Mouse (Mus musculus) bone marrow, adult 2 months (tissue): ENCODE results near the gene Swt1.

Experiments
- CTCF ChIP-seq: fragments of 200-500 bp; IDR thresholded peaks from 2 replicates; pipeline ENCODE4 v1.5.1; 2011; ENCODE audit warnings: low read length, control low read depth; ENCODE audit not compliant: control insufficient read depth, insufficient read depth
- POLR2A ChIP-seq: fragments of 200-500 bp; IDR thresholded peaks from 2 replicates; pipeline ENCODE4 v1.6.1; 2011; ENCODE audit warnings: low read depth, mild to moderate bottlenecking, control low read depth, low read length, borderline replicate concordance; ENCODE audit not compliant: control insufficient read depth

DNA sequence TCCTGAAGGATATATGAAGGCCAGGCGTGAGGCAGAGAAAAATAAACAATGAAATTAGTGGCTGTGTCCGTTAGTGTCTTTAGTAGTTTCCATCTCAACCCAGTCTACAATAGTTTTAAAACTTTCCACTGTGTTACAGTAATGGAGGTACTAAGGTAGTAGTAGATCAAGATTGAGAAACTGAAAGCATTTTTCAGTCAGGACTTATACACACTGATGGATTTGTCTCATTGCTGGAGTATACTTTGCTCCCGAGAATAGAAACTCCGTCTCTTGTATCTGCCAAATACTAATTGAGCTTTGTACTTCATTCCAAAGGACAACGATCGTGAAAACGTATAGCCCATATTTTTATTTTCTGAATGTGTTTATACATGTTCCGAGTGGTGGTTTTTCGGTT lies 1.1 kb upstream of the Swt1 start:
- no peak for TF ChIP-seq POLR2A
- no peak for TF ChIP-seq CTCF
